Mouse (Mus musculus) kidney, postnatal 10 days (tissue): ENCODE measurements around the gene Tmem273.

Experiments used
- DNase-seq: peaks from one replicate; pipeline ENCODE4 v3.0.0; 2021; ENCODE audit warnings: mixed read lengths

The Tmem273 gene

DNA sequence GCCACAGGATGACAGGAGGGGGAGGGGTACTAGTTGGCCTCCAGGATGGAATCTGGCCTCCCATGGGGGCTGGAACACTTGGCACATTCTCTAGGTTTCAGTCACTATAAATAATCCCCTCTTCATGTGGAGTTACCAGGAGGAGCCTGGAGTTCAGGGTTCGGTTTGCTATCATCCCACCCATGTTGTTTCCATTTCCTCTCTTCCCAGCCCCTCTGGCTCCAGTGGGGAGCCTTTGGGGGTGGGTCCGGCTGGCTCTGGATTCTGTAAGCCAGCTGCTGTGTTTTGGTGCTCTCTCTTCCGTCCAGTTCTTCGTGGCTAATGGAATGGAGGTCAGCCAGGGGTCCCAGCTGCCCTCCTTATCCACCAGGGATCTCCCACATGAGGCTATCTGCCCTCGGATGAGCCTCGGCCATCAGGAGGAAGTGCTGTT lies 75.4 kb downstream of the Tmem273 start:
- peak; percentile 86 for DNase-seq

DNA sequence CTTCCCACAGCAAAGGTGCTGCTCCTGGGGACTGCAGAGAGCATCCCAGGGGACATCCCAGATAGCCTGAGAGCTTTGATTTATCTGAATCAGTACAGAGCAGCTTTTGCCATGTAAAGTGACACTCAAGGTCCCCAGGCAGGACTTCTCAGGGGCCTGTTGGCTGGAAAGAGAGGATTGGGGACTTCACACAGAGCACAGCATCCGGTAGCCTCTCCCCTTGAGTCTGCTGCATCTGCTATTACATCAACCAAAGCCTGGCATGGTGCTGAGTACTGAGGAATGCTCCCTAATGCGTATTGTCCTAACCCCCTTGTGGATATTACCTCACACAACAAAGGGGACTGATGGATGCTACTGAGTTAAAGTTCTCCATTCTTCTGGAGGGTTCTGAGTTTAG lies 75.9 kb downstream of the Tmem273 start:
- DNase-seq: no peak

DNA sequence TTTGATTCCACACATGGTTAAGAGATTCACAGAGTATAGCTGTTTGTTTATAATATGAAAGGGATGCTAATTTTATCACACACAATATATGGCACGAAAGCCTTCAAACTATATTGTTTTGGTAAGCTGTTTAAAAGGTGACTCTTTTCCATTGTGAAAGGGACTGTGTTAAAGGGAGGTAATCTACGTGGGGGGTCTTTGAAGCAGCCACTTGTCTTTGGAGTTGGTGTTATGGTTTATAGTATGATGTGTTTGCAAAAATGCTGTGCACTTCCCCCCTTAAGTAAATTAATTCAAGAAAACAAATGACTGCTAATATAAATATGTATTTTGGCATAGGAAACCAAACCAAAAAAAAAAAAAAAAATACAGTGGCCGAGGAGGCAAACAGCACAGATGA lies 79.6 kb downstream of the Tmem273 start:
- no peak for DNase-seq
